Mouse (Mus musculus): Measurements from ENCODE around the gene Cacng2. TPM values are rescaled to one million over a fixed set of nuclear protein-coding genes. Genes with fewer than 3 reads are reported as not detected.

The Cacng2 gene
- polyA plus RNA-seq (2015; fragmentation: Nextera tagmentation; extraction: Ambion mirVana) = 23.5 and 24.0 TPM in 2 replicates

DNA sequence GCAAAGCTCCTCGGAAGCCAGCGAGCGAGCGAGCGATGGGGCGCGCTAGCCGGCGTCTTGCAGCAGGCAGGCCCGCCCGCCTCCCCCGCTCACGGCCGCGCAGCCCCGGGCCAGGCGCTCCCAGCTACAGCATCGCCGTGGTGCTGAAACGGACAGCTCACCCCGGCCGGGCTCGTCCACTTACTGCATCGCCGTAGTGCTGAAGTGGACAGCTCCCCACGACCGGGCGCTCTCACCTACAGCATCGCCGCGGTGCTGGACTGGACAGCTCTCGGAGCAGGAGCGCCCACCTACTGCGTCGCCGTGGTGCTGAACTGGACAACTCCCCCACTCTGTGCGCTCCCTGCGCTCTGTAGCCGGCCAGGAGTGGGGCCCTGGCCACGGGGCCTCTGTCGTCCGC, at the start of gene Cacng2:
Cacng2 (minus strand) TSS at position 325 of the 400 bp plus-strand sequence.

DNA sequence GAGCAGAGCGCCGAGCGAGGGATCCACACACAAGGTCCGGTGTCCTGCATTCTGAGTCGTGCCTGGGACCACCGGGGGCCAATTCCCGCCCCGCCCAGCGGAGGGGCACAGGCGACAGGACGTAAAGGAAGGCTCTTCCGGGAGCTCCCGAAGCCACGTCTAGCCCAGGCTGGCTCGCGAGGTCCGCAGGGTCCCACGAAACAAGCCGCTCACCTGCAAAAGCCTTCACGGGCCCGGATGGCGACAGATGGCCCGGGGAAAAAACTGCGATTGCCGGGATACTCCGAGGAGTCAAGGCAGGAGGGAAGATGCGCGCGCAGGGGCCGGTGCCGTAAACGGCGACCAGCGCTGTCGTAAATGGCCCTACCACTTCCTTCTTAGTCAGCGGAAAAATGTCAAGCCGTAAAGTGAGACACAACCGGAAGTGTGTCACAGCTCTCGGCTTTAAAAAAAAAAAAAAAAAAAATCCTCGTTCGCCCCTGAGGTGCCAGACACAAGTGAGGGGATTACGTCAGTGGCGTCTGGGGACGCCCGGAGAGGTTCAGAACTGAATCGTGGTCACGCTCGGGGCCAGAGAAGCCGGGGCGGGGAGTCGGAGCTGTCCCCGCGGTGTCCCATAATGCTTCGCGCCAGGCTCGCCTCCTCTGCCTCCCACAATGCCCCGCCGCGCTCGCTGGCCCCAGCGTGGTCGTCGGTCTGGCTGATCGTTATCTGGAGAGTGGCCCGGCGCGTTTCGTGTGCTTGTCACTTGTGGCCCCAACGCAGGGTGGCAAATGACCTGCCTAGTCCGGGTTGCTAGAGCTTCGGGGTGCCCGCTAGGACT, 149.1 kb downstream of the Cacng2 start, which contains the start of gene Eif3d:
Eif3d (minus strand) TSS at position 344 of the 823 bp plus-strand sequence.

DNA sequence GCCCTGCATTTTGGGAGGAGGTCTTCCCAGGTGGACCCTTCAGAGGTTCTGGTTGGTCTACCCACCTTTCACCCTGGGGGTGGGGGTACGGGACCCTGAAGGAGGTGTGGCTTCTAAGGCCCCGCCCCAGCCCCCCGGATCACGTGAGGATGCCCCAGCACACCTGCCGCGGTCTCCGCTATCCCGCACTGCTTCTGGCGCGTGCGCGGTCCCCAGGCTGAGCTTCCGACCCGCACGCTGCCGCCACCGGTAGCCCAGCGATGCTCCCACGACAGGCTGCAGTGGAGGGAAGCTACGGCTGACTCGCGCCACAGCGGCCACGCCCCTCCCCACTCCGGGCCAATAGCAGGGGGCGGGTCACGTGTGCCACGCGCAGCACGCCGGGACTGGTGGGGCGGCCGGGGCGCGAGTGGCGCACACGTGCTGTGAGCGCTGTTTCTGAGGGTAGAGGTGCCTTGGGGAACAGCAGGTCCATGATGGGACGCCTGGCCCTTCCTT, 163.4 kb downstream of the Cacng2 start, which contains the start of gene Foxred2:
Foxred2 (minus strand) TSS at position 319 of the 498 bp plus-strand sequence.

Other genes with a start within 250 kb of the Cacng2 start
- gene Txn2, start 191.0 kb downstream of the Cacng2 start, polyA plus RNA-seq (2015; fragmentation: Nextera tagmentation; extraction: Ambion mirVana) = 197 and 207 TPM in 2 replicates
- 7.9 and 9.4 TPM in 2 replicates for gene Foxred2, start 163.3 kb downstream of the Cacng2 start, polyA plus RNA-seq (2015; fragmentation: Nextera tagmentation; extraction: Ambion mirVana)
- gene Eif3d, start 149.2 kb downstream of the Cacng2 start, polyA plus RNA-seq (2015; fragmentation: Nextera tagmentation; extraction: Ambion mirVana) = 131 and 143 TPM in 2 replicates
- 111 and 113 TPM in 2 replicates for gene Ift27, start 54.1 kb upstream of the Cacng2 start, polyA plus RNA-seq (2015; fragmentation: Nextera tagmentation; extraction: Ambion mirVana)
- 3.6 and 8.3 TPM in 2 replicates for gene Pvalb, start 86.4 kb upstream of the Cacng2 start, polyA plus RNA-seq (2015; fragmentation: Nextera tagmentation; extraction: Ambion mirVana)
- 1.8 and 2.5 TPM in 2 replicates for gene Ncf4, start 124.8 kb upstream of the Cacng2 start, polyA plus RNA-seq (2015; fragmentation: Nextera tagmentation; extraction: Ambion mirVana)
- gene Csf2rb2, start 185.7 kb upstream of the Cacng2 start, polyA plus RNA-seq (2015; fragmentation: Nextera tagmentation; extraction: Ambion mirVana) = 0.13 and 0.24 TPM in 2 replicates
- gene Csf2rb, start 205.7 kb upstream of the Cacng2 start, polyA plus RNA-seq (2015; fragmentation: Nextera tagmentation; extraction: Ambion mirVana) = 0.58 and 0.85 TPM in 2 replicates

All from neural tube, postnatal 0 days (tissue).